Mouse (Mus musculus): Measurements from ENCODE around the gene Mtpn.

DNA sequence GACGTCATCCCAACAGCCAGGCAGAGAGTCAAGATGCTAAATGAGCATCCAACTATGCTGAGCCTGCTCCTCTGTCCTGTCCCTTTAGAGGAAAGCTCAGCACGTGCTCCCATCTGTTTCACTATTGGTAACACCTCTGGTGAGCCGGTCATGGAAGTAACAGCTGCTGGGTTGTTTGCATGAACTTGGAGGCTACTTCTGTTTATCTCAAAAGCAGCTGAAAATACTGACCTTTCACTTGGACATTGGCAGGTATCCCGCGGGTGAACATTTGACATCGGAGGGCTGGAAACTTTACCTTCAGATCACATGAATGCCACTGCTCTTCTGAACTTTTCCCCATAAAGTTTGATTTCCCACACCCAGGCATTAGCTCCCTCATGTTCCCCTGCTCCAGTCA lies 45.8 kb downstream of the Mtpn start:
- no peak for TF ChIP-seq CTCF (conservative IDR thresholded peaks at IDR 0.05 in 1 of 2, IDR thresholded peaks at IDR 0.05 in 1 of 2; ENCODE audit: low read depth in 2 of 2, low read length in 2 of 2)
- TF ChIP-seq POLR2A (IDR thresholded peaks at IDR 0.05; ENCODE audit: low read depth, low read length), result no peak
- TF ChIP-seq HCFC1 (IDR thresholded peaks at IDR 0.05; ENCODE audit: low read depth, low read length), result no peak
- no peak for TF ChIP-seq EP300 (IDR thresholded peaks at IDR 0.05; ENCODE audit: low read length)
- no peak for TF ChIP-seq BHLHE40 (IDR thresholded peaks at IDR 0.05; ENCODE audit: low read depth, low read length)
- no peak for TF ChIP-seq NELFE (IDR thresholded peaks at IDR 0.05; ENCODE audit: low read depth, low read length)
- TF ChIP-seq IRF4 (IDR thresholded peaks at IDR 0.05; ENCODE audit: low read depth, low read length), result no peak
- no peak for TF ChIP-seq MAX (IDR thresholded peaks at IDR 0.05; ENCODE audit: low read length)

Measured in CH12.LX (cell line).